Mouse (Mus musculus) stomach, postnatal 0 days (tissue): ENCODE results near the gene Ankrd13a. TPM values are rescaled to one million over a fixed set of nuclear protein-coding genes. Genes with fewer than 3 reads are reported as not detected.
"Not testable (repeated sequence)": the region's sequence is repeated elsewhere in the genome, so short reads cannot be mapped to it uniquely, and the experiment has no call there.

Source experiments
- ATAC-seq: fragments of 200-750 bp; cut with Nextera tagmentation; 2 replicates; pipeline ENCODE4 v1.8.0; 2017; ENCODE audit not compliant: low FRiP score, low TSS enrichment
- DNase-seq: peaks from one replicate; pipeline ENCODE4 v3.0.0-alpha.2; 2016; ENCODE audit warnings: low spot score
- H3K27ac ChIP-seq: fragments of 300-500 bp; sonication (generic); replicated peaks from 2 replicates; pipeline ENCODE4 v1.5.1; 2014; ENCODE audit warnings: mild to moderate bottlenecking, control low read depth
- H3K27me3 ChIP-seq: fragments of 300-500 bp; sonication (generic); 2 replicates; pipeline ENCODE4 v1.6.1; 2014; ENCODE audit warnings: low read length; ENCODE audit not compliant: control insufficient read depth, insufficient read depth
- H3K36me3 ChIP-seq: fragments of 300-500 bp; sonication (generic); 2 replicates; pipeline ENCODE4 v1.6.1; 2014; ENCODE audit warnings: low read length, mixed read lengths; ENCODE audit not compliant: control insufficient read depth, insufficient read depth
- H3K4me1 ChIP-seq: fragments of 300-500 bp; sonication (generic); replicated peaks from 2 replicates; pipeline ENCODE4 v1.6.1; 2014; ENCODE audit warnings: antibody characterized with exemption; ENCODE audit not compliant: control insufficient read depth, insufficient read depth
- H3K4me2 ChIP-seq: fragments of 300-500 bp; sonication (generic); replicated peaks from 2 replicates; pipeline ENCODE4 v1.6.1; 2014; ENCODE audit warnings: low read depth, mild to moderate bottlenecking, control low read depth, moderate library complexity
- H3K4me3 ChIP-seq: fragments of 300-500 bp; sonication (generic); 2 replicates; pipeline ENCODE4 v1.5.1; 2014; ENCODE audit warnings: low read depth, low read length, control low read depth
- H3K9ac ChIP-seq: fragments of 300-500 bp; sonication (generic); 2 replicates; pipeline ENCODE4 v1.6.1; 2014; ENCODE audit warnings: mild to moderate bottlenecking, low read length, control low read depth, mixed read lengths
- H3K9me3 ChIP-seq: fragments of 300-500 bp; sonication (generic); 2 replicates; pipeline ENCODE4 v1.6.1; 2016; ENCODE audit warnings: low read length; ENCODE audit not compliant: control insufficient read depth
- CTCF ChIP-seq: IDR thresholded peaks from 2 replicates; pipeline ENCODE4 v1.5.1; 2016; ENCODE audit warnings: antibody characterized with exemption, low read depth, mild to moderate bottlenecking, moderate library complexity
- EP300 ChIP-seq: optimal IDR thresholded peaks from 2 replicates; pipeline ENCODE3; 2016; ENCODE audit warnings: antibody characterized with exemption
- WGBS: fragments of 180-500 bp; shearing (Covaris S2); extraction: QIAGEN DNeasy Blood & Tissue Kit; methylation state at CpG from one replicate; pipeline ENCODE4 v1.1.7; 2014; 5-methylcytosine and 5-hydroxymethylcytosine counted together
- polyA plus RNA-seq: library from polyadenylated mRNA; unstranded; fragments of >200 nt; fragmentation: Nextera tagmentation; extraction: Ambion mirVana; gene quantifications from 2 replicates; pipeline ENCODE4 v1.2.1, GENCODE M21; 2015

Ankrd13a gene
- polyA plus RNA-seq, 1 experiment from 2014 or later = 36.4 TPM

DNA sequence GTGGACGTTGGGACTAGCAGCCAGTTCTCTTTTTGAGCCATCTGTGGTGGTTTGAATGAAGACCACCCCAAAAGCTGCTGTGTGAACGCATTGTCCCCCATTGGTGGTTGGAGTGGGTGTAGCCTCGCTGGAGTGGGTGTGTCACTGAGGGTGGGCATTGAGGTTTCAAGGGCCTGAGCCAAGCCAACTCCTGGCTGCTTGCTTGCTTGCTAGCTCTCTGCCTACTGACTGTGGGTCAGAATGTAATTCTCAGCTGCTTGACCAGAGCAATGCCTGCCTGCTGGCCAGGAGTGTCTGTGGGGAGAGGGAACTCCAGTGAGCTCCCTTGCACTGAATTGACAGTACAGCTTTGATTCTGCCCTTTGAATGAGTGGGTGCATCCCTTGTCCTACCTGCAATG, 55.3 kb downstream of the Ankrd13a start:
- Histone ChIP-seq H3K4me1 (no peaks in the 10 kb centered on the region), H3K4me3 (no peak overlapping the region), H3K36me3 (no peaks in the 10 kb centered on the region), H3K27ac (no peak overlapping the region), H3K27me3 (no peaks in the 10 kb centered on the region), H3K9me3 (no peaks in the 10 kb centered on the region), H3K9ac (no peak overlapping the region), H3K4me2 (no peak overlapping the region)
- no peak for TF ChIP-seq CTCF
- TF ChIP-seq EP300 = no peak
- ATAC-seq (no peak), DNase-seq (no peak)
- WGBS = 68% methylated on average over 3 of the region's 3 CpGs

- no peaks in the 10 kb centered on the region for H3K9me3 ChIP-seq
- no peak for TF ChIP-seq EP300
- TF ChIP-seq CTCF = no peak
- H3K36me3 ChIP-seq = no peaks in the 10 kb centered on the region
- H3K9ac ChIP-seq = no peak overlapping the region
- H3K27me3 ChIP-seq = no peaks in the 10 kb centered on the region
- ATAC-seq = no peak
- no peak for DNase-seq
- whole genome bisulfite sequencing = 54% methylated on average over 12 of the region's 12 CpGs
- no peak overlapping the region for H3K4me3 ChIP-seq
- H3K4me2 ChIP-seq = no peak overlapping the region
- H3K27ac ChIP-seq = no peak overlapping the region
- H3K4me1 ChIP-seq = no peaks in the 10 kb centered on the region
Measured at GRCm38 (mm10) chr5:114836886-114837285, 62.4 kb downstream of the Ankrd13a start.

DNA sequence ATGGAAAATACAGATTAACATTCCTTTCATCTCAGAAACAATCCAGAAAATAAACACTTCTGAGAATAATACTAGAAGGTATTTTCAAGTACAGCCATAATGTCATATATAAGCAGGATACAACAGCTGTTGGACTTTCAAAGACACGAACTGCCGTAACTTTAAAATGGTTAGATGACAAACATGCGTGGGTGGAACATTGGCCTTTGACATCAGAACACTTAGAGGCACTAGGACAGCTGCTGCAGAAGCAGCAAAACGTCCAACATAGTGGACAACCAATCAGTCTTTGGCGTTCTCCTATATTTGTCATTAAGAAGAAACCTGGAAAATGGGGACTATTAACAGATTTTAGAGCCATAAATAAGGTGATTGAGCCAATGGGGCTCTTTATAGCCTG, 66.0 kb downstream of the Ankrd13a start:
- DNase-seq = not testable (repeated sequence)

DNA sequence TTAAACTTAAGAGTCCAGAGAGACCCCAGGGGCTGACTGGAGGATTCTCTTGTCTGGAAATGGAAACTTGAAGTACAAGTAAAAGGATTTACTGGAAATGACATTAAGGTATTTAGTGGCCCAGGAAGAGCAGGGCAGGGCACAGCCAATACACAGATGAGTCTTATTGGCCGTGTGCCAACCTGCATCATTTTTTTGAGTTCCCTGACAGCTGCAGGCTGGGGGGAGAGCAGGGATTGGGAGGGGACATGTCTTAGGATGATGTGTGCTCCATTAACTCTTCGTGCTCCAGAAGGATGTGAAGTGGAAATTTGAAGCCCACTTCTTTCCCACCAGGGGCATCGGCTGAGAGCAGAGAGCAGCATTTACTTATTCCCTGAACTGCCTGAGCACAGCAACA, 67.7 kb downstream of the Ankrd13a start:
- not testable (repeated sequence) for H3K9ac ChIP-seq, H3K4me3 ChIP-seq, H3K27me3 ChIP-seq, ATAC-seq, DNase-seq, H3K36me3 ChIP-seq, H3K4me1 ChIP-seq, H3K4me2 ChIP-seq, H3K9me3 ChIP-seq, H3K27ac ChIP-seq
- 20% methylated on average over 3 of the region's 3 CpGs for WGBS

More for the DNA sequence above, 66.0 kb downstream of the Ankrd13a start:
- 39% methylated on average over 5 of the region's 5 CpGs for WGBS
- H3K27ac ChIP-seq, H3K4me2 ChIP-seq, ATAC-seq, H3K4me1 ChIP-seq, H3K27me3 ChIP-seq, H3K4me3 ChIP-seq, H3K9ac ChIP-seq, H3K36me3 ChIP-seq, H3K9me3 ChIP-seq: not testable (repeated sequence)

DNA sequence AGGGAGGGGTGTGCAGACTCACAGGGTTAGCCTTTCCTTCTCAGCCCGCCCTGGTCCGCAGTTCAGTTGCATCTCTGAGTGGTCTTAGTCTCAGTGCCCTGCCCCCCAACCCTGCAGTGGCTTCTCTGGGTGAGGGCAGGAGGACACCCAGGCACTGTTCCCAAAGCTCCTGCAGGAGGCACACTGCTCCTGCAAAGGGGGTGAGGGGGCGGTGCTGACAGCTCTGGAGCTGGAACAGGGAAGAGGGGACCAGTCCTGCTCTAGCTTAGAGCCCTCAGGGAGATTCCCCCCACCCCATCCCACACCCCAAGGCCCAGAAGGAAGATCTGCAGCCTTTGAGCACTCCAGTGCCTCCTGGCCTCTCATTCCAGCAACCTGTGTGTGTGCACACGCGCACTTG, 68.2 kb downstream of the Ankrd13a start:
- H3K36me3 ChIP-seq = no peaks in the 10 kb centered on the region
- DNase-seq (no peak), ATAC-seq (peak; percentile 19; the same call in 1 of the 2 replicates)
- no peak overlapping the region for H3K27ac ChIP-seq
- no peak overlapping the region for H3K4me3 ChIP-seq
- no peaks in the 10 kb centered on the region for H3K27me3 ChIP-seq
- H3K4me1 ChIP-seq = no peaks in the 10 kb centered on the region
- 79% methylated on average over 5 of the region's 5 CpGs for WGBS
- no peak overlapping the region for H3K4me2 ChIP-seq
- H3K9me3 ChIP-seq = no peaks in the 10 kb centered on the region
- H3K9ac ChIP-seq = no peak overlapping the region
- no peak for TF ChIP-seq EP300
- TF ChIP-seq CTCF = peak; percentile 29

DNA sequence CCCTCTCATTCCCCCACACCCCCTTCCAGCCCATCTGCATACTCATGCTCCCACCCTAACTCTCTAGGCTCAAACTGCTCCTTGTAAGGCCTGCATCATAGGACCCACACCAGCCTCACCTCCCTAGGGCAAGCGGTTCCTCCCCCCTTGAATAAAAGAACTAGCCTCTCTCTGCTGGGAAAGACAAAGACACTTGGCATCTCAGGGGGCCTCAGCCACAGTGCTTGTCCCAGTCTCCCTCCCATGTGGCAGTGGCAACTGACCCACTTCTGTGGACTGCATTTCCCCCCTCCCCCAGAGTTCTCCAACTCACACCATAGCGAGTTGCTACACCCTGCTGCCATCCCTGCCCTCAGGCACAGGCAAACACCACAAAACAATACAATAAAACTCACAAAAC, 69.9 kb downstream of the Ankrd13a start:
- H3K27ac ChIP-seq = not testable (repeated sequence)
- WGBS = 67% methylated on average over 2 of the region's 2 CpGs

More for the DNA sequence above, 69.9 kb downstream of the Ankrd13a start:
- not testable (repeated sequence) for H3K9ac ChIP-seq, H3K4me1 ChIP-seq, ATAC-seq, H3K4me2 ChIP-seq, H3K27me3 ChIP-seq, H3K9me3 ChIP-seq, H3K36me3 ChIP-seq, DNase-seq, H3K4me3 ChIP-seq
